Mouse (Mus musculus) midbrain, embryonic 10.5 days (tissue): ENCODE data around the gene Ccdc186. TPM values are rescaled to one million over a fixed set of nuclear protein-coding genes. Genes with fewer than 3 reads are reported as not detected.
"Not testable (repeated sequence)": the region's sequence is repeated elsewhere in the genome, so short reads cannot be mapped to it uniquely, and the experiment has no call there.

Source experiments
- DNase-seq: peaks from one replicate; pipeline ENCODE4 v3.0.0-alpha.2; 2017; ENCODE audit warnings: low spot score
- H3K27ac ChIP-seq: fragments of 300-500 bp; sonication (generic); replicated peaks from 2 replicates; pipeline ENCODE4 v1.5.1; 2016; ENCODE audit warnings: mild to moderate bottlenecking
- H3K27me3 ChIP-seq: fragments of 300-500 bp; sonication (generic); 2 replicates; pipeline ENCODE4 v1.6.1; 2016; ENCODE audit warnings: low read depth, mild to moderate bottlenecking; ENCODE audit not compliant: poor library complexity, severe bottlenecking
- H3K36me3 ChIP-seq: fragments of 300-500 bp; sonication (generic); 2 replicates; pipeline ENCODE4 v1.6.1; 2016; ENCODE audit warnings: mild to moderate bottlenecking, moderate library complexity
- H3K4me1 ChIP-seq: fragments of 300-500 bp; sonication (generic); 2 replicates; pipeline ENCODE4 v1.6.1; 2016
- H3K4me3 ChIP-seq: fragments of 300-500 bp; sonication (generic); 2 replicates; pipeline ENCODE4 v1.5.1; 2016; ENCODE audit warnings: mild to moderate bottlenecking, moderate library complexity
- H3K9me3 ChIP-seq: fragments of 300-500 bp; sonication (generic); replicated peaks from 2 replicates; pipeline ENCODE4 v1.6.1; 2016; ENCODE audit warnings: mild to moderate bottlenecking
- WGBS: fragments of 180-500 bp; shearing (Covaris S2); methylation state at CpG from one replicate; pipeline ENCODE4 v1.1.7; 2016; 5-methylcytosine and 5-hydroxymethylcytosine counted together
- polyA plus RNA-seq: library from polyadenylated mRNA; unstranded; fragments of >200 nt; fragmentation: Nextera tagmentation; extraction: Ambion mirVana; gene quantifications from 2 replicates; pipeline ENCODE4 v1.2.1, GENCODE M21; 2016

The Ccdc186 gene
- polyA plus RNA-seq, 1 experiment from 2014 or later, result 15.4 TPM

GRCm38 (mm10) chr19:56761727-56762126 lies 60.3 kb downstream of the Ccdc186 start:
- H3K9me3 ChIP-seq, result no peaks in the 10 kb centered on the region; the same call in 1 of the 2 replicates
- no peaks in the 10 kb centered on the region for H3K4me1 ChIP-seq
- no peaks in the 10 kb centered on the region for H3K36me3 ChIP-seq
- H3K4me3 ChIP-seq, result no peak overlapping the region
- no peak overlapping the region for H3K27ac ChIP-seq
- WGBS, result 93% methylated on average over 2 of the region's 2 CpGs
- H3K27me3 ChIP-seq, result 0 out of 2 replicates have a peak, but pooled peaks cover 3% of the 10 kb centered on the region
- DNase-seq, result no peak

DNA sequence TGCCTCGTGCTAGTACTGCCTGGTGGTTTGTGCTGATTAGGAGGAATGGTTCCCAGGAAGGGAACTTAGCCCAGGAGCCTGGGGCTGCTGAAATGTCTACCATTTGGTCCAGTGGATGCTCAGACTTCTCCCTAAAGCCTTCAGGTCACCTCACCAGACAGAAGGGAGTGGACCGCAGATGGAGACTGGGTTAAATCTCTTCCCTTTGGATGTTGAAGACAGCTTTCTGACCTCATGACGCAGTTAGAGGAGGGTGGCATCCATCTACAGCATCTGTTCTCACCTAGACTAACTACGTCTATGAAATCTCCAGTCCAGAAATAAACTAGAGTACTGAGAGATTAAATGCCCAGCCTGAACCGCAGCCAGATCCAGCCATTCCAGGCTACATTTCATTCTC lies 60.9 kb downstream of the Ccdc186 start:
- DNase-seq, result no peak

GRCm38 (mm10) chr19:56760306-56760940 lies 61.6 kb downstream of the Ccdc186 start:
- Histone ChIP-seq H3K27ac (no peak overlapping the region), H3K4me3 (no peak overlapping the region), H3K9me3 (no peaks in the 10 kb centered on the region), H3K36me3 (no peaks in the 10 kb centered on the region), H3K4me1 (no peaks in the 10 kb centered on the region), H3K27me3 (0 out of 2 replicates have a peak, but pooled peaks cover 3% of the 10 kb centered on the region)
- no peak for DNase-seq
- WGBS, result 93% methylated on average over 8 of the region's 8 CpGs

More for the DNA sequence above, 60.9 kb downstream of the Ccdc186 start:
- WGBS, result 93% methylated on average over 5 of the region's 5 CpGs
- Histone ChIP-seq H3K36me3 (no peaks in the 10 kb centered on the region), H3K27me3 (0 out of 2 replicates have a peak, but pooled peaks cover 3% of the 10 kb centered on the region), H3K9me3 (no peaks in the 10 kb centered on the region), H3K27ac (no peak overlapping the region), H3K4me1 (no peaks in the 10 kb centered on the region), H3K4me3 (no peak overlapping the region)

- Histone ChIP-seq H3K9me3 (no peaks in the 10 kb centered on the region), H3K4me3 (no peak overlapping the region), H3K4me1 (no peaks in the 10 kb centered on the region), H3K27me3 (0 out of 2 replicates have a peak, but pooled peaks cover under 1% of the 10 kb centered on the region), H3K27ac (no peak overlapping the region), H3K36me3 (no peaks in the 10 kb centered on the region)
- 93% methylated on average over 4 of the region's 4 CpGs for WGBS
- DNase-seq, result no peak
These were observed 62.2 kb downstream of the Ccdc186 start for GRCm38 (mm10) chr19:56759740-56760139.

DNA sequence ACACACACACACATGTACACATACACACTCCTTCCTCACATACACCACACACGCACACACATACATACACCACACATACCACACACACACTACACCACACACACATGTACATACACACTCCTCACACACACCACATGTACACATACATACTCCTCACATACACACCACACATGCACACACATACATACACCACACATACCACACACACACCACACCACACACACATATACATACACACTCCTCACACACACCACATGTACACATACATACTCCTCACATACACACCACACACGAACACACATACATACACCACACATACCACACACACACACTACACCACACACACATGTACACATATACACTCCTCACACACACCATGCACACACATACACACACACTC lies 63.7 kb downstream of the Ccdc186 start:
- Histone ChIP-seq H3K27ac (no peak overlapping the region), H3K36me3 (no peaks in the 10 kb centered on the region), H3K4me1 (no peaks in the 10 kb centered on the region), H3K9me3 (no peaks in the 10 kb centered on the region), H3K27me3 (no peaks in the 10 kb centered on the region), H3K4me3 (no peak overlapping the region)
- 94% methylated on average over 2 of the region's 2 CpGs for WGBS
- DNase-seq, result no peak

- Histone ChIP-seq H3K4me3 (no peak overlapping the region), H3K36me3 (no peaks in the 10 kb centered on the region), H3K4me1 (no peaks in the 10 kb centered on the region), H3K9me3 (no peaks in the 10 kb centered on the region), H3K27me3 (no peaks in the 10 kb centered on the region), H3K27ac (no peak overlapping the region)
- WGBS, result 89% methylated on average over 10 of the region's 10 CpGs
- no peak for DNase-seq
These were observed 65.6 kb downstream of the Ccdc186 start for GRCm38 (mm10) chr19:56756412-56756811.

DNA sequence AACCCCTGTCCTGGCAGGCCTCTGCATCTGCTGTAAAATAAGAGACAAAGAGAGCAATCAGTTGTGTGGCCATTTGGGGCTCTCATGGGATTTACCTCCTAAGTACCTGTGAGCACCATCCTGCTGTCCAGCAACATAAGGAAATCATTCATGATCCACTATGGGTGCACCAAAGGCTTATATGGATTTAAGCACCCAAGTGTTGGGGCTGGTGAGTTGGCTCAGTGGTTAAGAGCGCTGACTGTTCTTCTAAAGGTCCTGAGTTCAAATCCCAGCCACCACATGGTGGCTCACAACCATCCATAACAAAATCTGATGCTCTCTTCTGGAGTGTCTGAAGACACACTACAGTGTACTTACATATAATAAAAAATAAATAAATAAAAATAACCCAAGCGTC lies 67.5 kb downstream of the Ccdc186 start:
- H3K4me1 ChIP-seq, result peaks cover 13% of the 10 kb centered on the region
- H3K27ac ChIP-seq, H3K27me3 ChIP-seq, H3K36me3 ChIP-seq, H3K9me3 ChIP-seq, H3K4me3 ChIP-seq, DNase-seq: not testable (repeated sequence)
- WGBS, result 89% methylated on average over 2 of the region's 2 CpGs

- H3K4me3 ChIP-seq, result no peak overlapping the region
- peaks cover 17% of the 10 kb centered on the region for H3K4me1 ChIP-seq
- WGBS, result 59% methylated on average over 4 of the region's 4 CpGs
- H3K27me3 ChIP-seq, result no peaks in the 10 kb centered on the region
- no peaks in the 10 kb centered on the region for H3K9me3 ChIP-seq
- DNase-seq, result no peak
- H3K36me3 ChIP-seq, result no peaks in the 10 kb centered on the region
- no peak overlapping the region for H3K27ac ChIP-seq
These were observed 71.3 kb downstream of the Ccdc186 start for GRCm38 (mm10) chr19:56750709-56751108.

- H3K27me3 ChIP-seq, result 0 out of 2 replicates have a peak, but pooled peaks cover under 1% of the 10 kb centered on the region
- H3K4me1 ChIP-seq, result peaks cover 23% of the 10 kb centered on the region
- DNase-seq, result no peak
- no peak overlapping the region for H3K27ac ChIP-seq
- H3K4me3 ChIP-seq, result no peak overlapping the region
- H3K36me3 ChIP-seq, result no peaks in the 10 kb centered on the region
- 39% methylated on average over 3 of the region's 3 CpGs for WGBS
- H3K9me3 ChIP-seq, result no peaks in the 10 kb centered on the region
These were observed 72.6 kb downstream of the Ccdc186 start for GRCm38 (mm10) chr19:56749343-56749742.

- DNase-seq, result no peak
- Histone ChIP-seq H3K27me3 (peaks cover 5% of the 10 kb centered on the region; the same call in 1 of the 2 replicates), H3K9me3 (no peaks in the 10 kb centered on the region), H3K4me3 (no peak overlapping the region), H3K36me3 (no peaks in the 10 kb centered on the region), H3K4me1 (peaks cover 23% of the 10 kb centered on the region), H3K27ac (no peak overlapping the region)
- WGBS, result 77% methylated on average over 10 of the region's 10 CpGs
These were observed 74.1 kb downstream of the Ccdc186 start for GRCm38 (mm10) chr19:56747878-56748277.

DNA sequence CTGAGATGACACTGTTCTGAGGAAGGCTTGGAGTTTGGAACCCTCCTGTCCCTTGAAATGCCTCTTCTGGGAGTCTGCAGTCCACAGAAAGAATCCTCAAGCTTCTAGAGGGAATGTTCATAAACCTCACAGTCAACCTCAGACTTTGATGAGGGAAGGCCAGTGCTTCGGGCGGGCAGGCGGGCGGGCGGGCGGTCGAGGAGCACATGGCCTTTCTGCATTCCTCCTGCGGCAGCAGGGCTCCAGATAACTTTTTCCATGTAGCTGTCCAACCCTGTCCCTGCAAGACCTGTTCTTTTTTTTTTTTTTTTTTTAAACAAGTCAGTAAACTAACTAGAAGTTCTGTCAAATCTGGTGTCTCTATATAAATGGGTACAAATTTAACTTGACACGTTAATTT lies 75.4 kb downstream of the Ccdc186 start:
- Histone ChIP-seq H3K27ac (no peak overlapping the region), H3K36me3 (no peaks in the 10 kb centered on the region), H3K4me1 (peaks cover 23% of the 10 kb centered on the region), H3K9me3 (no peaks in the 10 kb centered on the region), H3K4me3 (no peak overlapping the region), H3K27me3 (peaks cover 5% of the 10 kb centered on the region; the same call in 1 of the 2 replicates)
- no peak for DNase-seq
- 90% methylated on average over 9 of the region's 9 CpGs for WGBS

DNA sequence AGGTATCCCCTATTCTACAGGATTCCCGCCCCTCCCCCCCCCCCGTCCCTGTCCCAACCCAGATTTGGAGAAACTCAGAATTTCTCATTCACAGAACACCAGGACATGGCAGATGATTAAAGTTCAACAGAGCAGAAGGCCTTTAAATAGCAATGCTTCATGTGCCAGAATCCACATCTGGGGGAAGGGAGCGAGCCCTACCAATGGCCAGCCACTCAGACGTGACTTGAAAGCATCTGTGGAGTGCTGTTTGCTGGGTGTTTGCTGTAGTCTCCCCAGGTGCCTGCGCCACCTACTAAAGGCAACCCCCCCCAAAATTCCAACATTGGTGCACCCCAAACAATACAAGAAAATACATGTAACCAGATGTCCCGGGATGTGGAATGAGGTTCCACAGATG lies 76.5 kb downstream of the Ccdc186 start:
- H3K27me3 ChIP-seq, result peaks cover 5% of the 10 kb centered on the region; the same call in 1 of the 2 replicates
- H3K4me1 ChIP-seq, result peaks cover 15% of the 10 kb centered on the region
- no peaks in the 10 kb centered on the region for H3K9me3 ChIP-seq
- no peak for DNase-seq
- 77% methylated on average over 6 of the region's 6 CpGs for WGBS
- H3K36me3 ChIP-seq, result no peaks in the 10 kb centered on the region
- no peak overlapping the region for H3K27ac ChIP-seq
- no peak overlapping the region for H3K4me3 ChIP-seq

- DNase-seq, result no peak
- Histone ChIP-seq H3K36me3 (no peaks in the 10 kb centered on the region), H3K9me3 (no peaks in the 10 kb centered on the region), H3K27me3 (peaks cover 5% of the 10 kb centered on the region; the same call in 1 of the 2 replicates), H3K4me1 (peaks cover 14% of the 10 kb centered on the region), H3K4me3 (no peak overlapping the region), H3K27ac (no peak overlapping the region)
- 67% methylated on average over 7 of the region's 7 CpGs for WGBS
These were observed 76.9 kb downstream of the Ccdc186 start for GRCm38 (mm10) chr19:56745061-56745460.
